Comparison of ENCODE assay signal across 14 mouse cellular contexts in genomic region chrX:99561995-99562394, GRCm38 (mm10).
A peak's percentile ranks its signal among the peaks of the same experiment; 100 is the strongest.
DNase-seq lines count a peak whose midpoint lies in the region; ATAC-seq and TF ChIP-seq lines count a peak whose summit lies in the region.
"Had no signal": no experiment of that assay in that cellular context is flagged by ENCODE, and none has a peak within 500 bp of the region (broad histone marks: within the 10 kb centered on the region; RNA-seq: fewer than 3 reads in every experiment).

No protein-coding gene starts in this region.

- WGBS in cerebellum, adult 2 months, result 31% methylated on average over 8 of the region's 8 CpGs
- 32% methylated on average over 8 of the region's 8 CpGs for WGBS in forebrain, postnatal 0 days
- 51% methylated on average over 7 of the region's 8 CpGs for WGBS in midbrain, embryonic 12.5 days

- no peaks in the 10 kb centered on the region for H3K36me3 ChIP-seq in forebrain, postnatal 0 days (ENCODE audit: insufficient read depth)
- no peaks in the 10 kb centered on the region for H3K36me3 ChIP-seq in midbrain, embryonic 12.5 days
- H3K36me3 ChIP-seq: limb, embryonic 15.5 days had no signal

- H3K4me1 ChIP-seq in cerebellum, adult 2 months (ENCODE audit: control insufficient read depth, insufficient read depth, low read length), result no peaks in the 10 kb centered on the region
- no peaks in the 10 kb centered on the region for H3K4me1 ChIP-seq in forebrain, postnatal 0 days (ENCODE audit: insufficient read depth)
- H3K4me1 ChIP-seq in midbrain, embryonic 12.5 days, result peaks cover 24% of the 10 kb centered on the region
- H3K4me1 ChIP-seq: limb, embryonic 15.5 days had no signal

- TF ChIP-seq POLR2A in cerebellum, adult 2 months (IDR thresholded peaks at IDR 0.05; ENCODE audit: borderline replicate concordance, insufficient read depth, low read length), result no peak

- TF ChIP-seq CTCF in cerebellum, adult 2 months (IDR thresholded peaks at IDR 0.05; ENCODE audit: borderline replicate concordance, insufficient read depth, low read depth, low read length), result no peak
- TF ChIP-seq CTCF in forebrain, postnatal 0 days (IDR thresholded peaks at IDR 0.05; ENCODE audit: low read depth), result no peak

- peak; percentile 75 for ATAC-seq in forebrain, postnatal 0 days
- ATAC-seq in midbrain, embryonic 12.5 days (ENCODE audit: low FRiP score, low read depth), result peak; percentile 62; the same call in 1 of the 2 replicates
- ATAC-seq in erythroid progenitor cell, adult 5-6 weeks (replicated peaks; ENCODE audit: low FRiP score, poor library complexity, severe bottlenecking), result no peak
- no peak for ATAC-seq in megakaryocyte, adult 5-6 weeks (ENCODE audit: poor library complexity, severe bottlenecking)
- ATAC-seq: Patski had no signal

- H3K27ac ChIP-seq in cerebellum, adult 2 months (ENCODE audit: insufficient read depth, low read length), result no peak overlapping the region
- H3K27ac ChIP-seq in forebrain, postnatal 0 days (ENCODE audit: low read depth, low read length), result 0 out of 2 replicates have a peak overlapping the region, but pooled peaks have one; percentile 9
- H3K27ac ChIP-seq in midbrain, embryonic 12.5 days (replicated peaks), result peak overlapping the region; percentile 42; the same call in 1 of the 2 replicates
- H3K27ac ChIP-seq: gastrocnemius, adult 2 months; limb, embryonic 15.5 days had no signal

- H3K27me3 ChIP-seq in cerebellum, adult 2 months (ENCODE audit: control insufficient read depth, insufficient read depth, low read length), result no peaks in the 10 kb centered on the region; the same call in 1 of the 2 replicates
- no peaks in the 10 kb centered on the region; the same call in 1 of the 2 replicates for H3K27me3 ChIP-seq in forebrain, postnatal 0 days (ENCODE audit: insufficient read depth, low read length)
- H3K27me3 ChIP-seq in midbrain, embryonic 12.5 days, result peaks cover 100% of the 10 kb centered on the region

- H3K4me2 ChIP-seq in forebrain, postnatal 0 days (ENCODE audit: low read depth), result no peak overlapping the region
- no peak overlapping the region for H3K4me2 ChIP-seq in midbrain, embryonic 12.5 days (replicated peaks)
- H3K4me2 ChIP-seq: limb, embryonic 15.5 days had no signal

- H3K9me3 ChIP-seq in forebrain, postnatal 0 days (ENCODE audit: low read length), result no peaks in the 10 kb centered on the region
- H3K9me3 ChIP-seq in midbrain, embryonic 12.5 days, result no peaks in the 10 kb centered on the region
- H3K9me3 ChIP-seq: limb, embryonic 15.5 days had no signal

- peak; percentile 5 for DNase-seq in cerebellum, adult 9-10 months
- no peak for DNase-seq in cerebellum, adult 2 months
- DNase-seq in Muller cell, postnatal 12 days (ENCODE audit: inconsistent ontology term), result peak; percentile 82
- DNase-seq in forebrain, postnatal 0 days, result peak; percentile 64
- no peak for DNase-seq in T-cell, adult 2 months (ENCODE audit: low spot score)
- DNase-seq: embryo, embryonic 11 days; gastrocnemius, adult 2 months; heart, postnatal 36 days; kidney, postnatal 25 days had no signal

- no peak overlapping the region for H3K4me3 ChIP-seq in cerebellum, adult 2 months (replicated peaks; ENCODE audit: insufficient read depth, low read depth, low read length)
- no peak overlapping the region for H3K4me3 ChIP-seq in forebrain, postnatal 0 days (ENCODE audit: low read depth, low read length)
- H3K4me3 ChIP-seq in midbrain, embryonic 12.5 days, result no peak overlapping the region
- H3K4me3 ChIP-seq: gastrocnemius, adult 2 months; limb, embryonic 15.5 days had no signal

- H3K9ac ChIP-seq in forebrain, postnatal 0 days, result no peak overlapping the region
- no peak overlapping the region for H3K9ac ChIP-seq in midbrain, embryonic 12.5 days (replicated peaks)
- H3K9ac ChIP-seq: limb, embryonic 15.5 days had no signal

Comparison
In these comparisons a context has a peak if more than half of its experiments do, and no peak if none do; other contexts are left out.
1. DNase-seq: peak in cerebellum, adult 9-10 months (single experiment), Muller cell, postnatal 12 days (single experiment) and forebrain, postnatal 0 days (single experiment); none in cerebellum, adult 2 months (0 of 2) and T-cell, adult 2 months (single experiment).
2. ATAC-seq: peak in forebrain, postnatal 0 days (single experiment) and midbrain, embryonic 12.5 days (single experiment); none in erythroid progenitor cell, adult 5-6 weeks (single experiment) and megakaryocyte, adult 5-6 weeks (single experiment).